Mouse (Mus musculus) brown adipose tissue, adult 24 weeks (tissue): Measurements from ENCODE around the gene Rft1. TPM values are rescaled to one million over a fixed set of nuclear protein-coding genes. Genes with fewer than 3 reads are reported as not detected.

Source experiments
- H3K27ac ChIP-seq: fragments of 200-500 bp; replicated peaks from 2 replicates; pipeline ENCODE4 v1.5.1; 2012; ENCODE audit warnings: low read depth, mild to moderate bottlenecking, low read length
- H3K4me1 ChIP-seq: fragments of 200-500 bp; 2 replicates; pipeline ENCODE4 v1.6.1; 2012; ENCODE audit warnings: low read length, mixed read lengths; ENCODE audit not compliant: control insufficient read depth, insufficient read depth, insufficient read length
- H3K4me3 ChIP-seq: fragments of 200-500 bp; 2 replicates; pipeline ENCODE4 v1.5.1; 2012; ENCODE audit warnings: low read depth, mild to moderate bottlenecking, low read length, moderate library complexity; ENCODE audit not compliant: insufficient read depth
- polyA plus RNA-seq: library from polyadenylated mRNA; stranded (reverse); fragments of >200 nt; gene quantifications from 2 replicates; pipeline ENCODE4 v1.2.4, GENCODE M21; 2012; ENCODE audit not compliant: missing spikeins, insufficient read depth, insufficient read length

Gene Rft1
- 12.6 and 15.1 TPM in 2 replicates for polyA plus RNA-seq

DNA sequence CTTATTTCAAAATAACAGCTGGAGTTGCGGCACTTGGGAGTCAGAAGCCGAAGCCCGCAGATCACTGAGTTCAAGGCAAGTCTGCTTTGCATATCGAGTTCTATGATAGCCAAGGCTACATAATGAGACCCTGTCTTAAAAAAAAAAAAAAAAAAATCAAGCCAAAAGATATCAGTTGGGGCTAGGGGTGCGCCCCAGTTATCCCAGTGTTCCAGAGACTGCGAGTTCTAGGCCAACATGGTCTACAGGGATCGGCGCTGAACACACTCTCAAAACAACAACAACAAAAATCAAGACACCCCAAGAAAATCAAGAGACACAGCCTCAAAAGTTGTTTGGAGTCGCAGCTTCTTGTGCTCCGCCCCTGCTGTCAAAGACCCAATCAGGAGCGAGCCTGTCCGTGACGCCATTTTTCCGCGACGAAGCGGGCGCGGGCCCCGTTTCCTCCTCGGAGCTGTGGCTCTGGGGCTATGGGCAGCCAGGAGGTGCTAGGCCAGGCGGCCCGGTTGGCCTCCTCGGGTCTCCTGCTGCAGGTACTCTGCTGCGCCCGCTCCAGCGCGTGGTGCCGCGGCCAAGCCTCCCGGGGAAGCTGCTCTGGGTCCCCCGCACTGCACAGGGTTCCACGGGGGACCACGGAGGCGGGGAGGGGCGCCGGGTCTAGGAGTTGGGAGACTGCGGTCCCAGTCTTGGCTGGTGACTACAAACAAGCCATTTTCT, at the start of gene Rft1:
TSS of gene Rft1 (plus strand) at position 418 of the 717 bp plus-strand sequence.
- Histone ChIP-seq H3K4me3 (peak within 1 kb of the TSS; percentile 97), H3K27ac (peak within 1 kb of the TSS; percentile 86), H3K4me1 (peaks cover 9% of the 10 kb centered on the region; the same call in 1 of the 2 replicates)

DNA sequence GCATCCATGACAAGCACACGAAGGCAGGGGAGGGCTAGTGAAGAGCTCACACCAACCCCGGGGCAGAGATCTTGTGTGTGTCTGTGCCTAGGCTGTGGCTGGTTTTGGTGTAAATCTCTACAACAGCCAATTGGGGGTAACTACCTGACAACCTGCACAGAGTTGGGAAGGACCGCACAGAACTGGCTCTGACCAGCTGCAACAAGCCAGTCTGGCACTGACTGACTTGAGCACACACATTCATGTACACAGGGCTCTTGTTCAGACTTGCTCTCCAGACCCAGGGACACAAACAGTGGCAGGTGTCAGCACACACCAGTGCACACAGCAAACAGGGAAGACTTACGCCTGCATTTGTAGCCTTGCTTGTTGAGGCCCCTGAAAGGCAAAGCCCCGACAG, 47.3 kb upstream of the Rft1 start:
- Histone ChIP-seq H3K4me3 (no peak overlapping the region), H3K27ac (no peak overlapping the region)

DNA sequence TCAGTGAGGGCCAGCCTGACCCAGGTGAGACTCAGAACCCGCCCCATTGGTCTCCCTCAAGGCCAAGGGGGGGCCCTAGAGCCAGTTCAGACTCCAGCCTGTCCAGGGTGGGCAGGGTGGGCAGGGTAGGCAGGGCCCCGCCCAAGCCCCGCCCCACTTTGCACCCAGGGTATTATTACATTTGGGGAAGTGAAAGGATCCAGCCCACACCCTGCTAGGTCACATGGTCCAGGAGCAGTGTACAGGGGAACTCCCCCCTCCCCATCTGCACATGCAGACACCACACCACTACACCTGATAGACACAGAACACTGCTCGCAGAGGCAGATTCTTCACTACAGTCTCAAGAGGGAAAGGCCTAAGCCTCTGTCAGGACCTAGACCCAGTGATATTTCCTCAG, 46.5 kb upstream of the Rft1 start:
- Histone ChIP-seq H3K27ac (no peak overlapping the region), H3K4me1 (peaks cover 2% of the 10 kb centered on the region; the same call in 1 of the 2 replicates), H3K4me3 (no peak overlapping the region)

More for the DNA sequence above, 47.3 kb upstream of the Rft1 start:
- no peaks in the 10 kb centered on the region for H3K4me1 ChIP-seq

DNA sequence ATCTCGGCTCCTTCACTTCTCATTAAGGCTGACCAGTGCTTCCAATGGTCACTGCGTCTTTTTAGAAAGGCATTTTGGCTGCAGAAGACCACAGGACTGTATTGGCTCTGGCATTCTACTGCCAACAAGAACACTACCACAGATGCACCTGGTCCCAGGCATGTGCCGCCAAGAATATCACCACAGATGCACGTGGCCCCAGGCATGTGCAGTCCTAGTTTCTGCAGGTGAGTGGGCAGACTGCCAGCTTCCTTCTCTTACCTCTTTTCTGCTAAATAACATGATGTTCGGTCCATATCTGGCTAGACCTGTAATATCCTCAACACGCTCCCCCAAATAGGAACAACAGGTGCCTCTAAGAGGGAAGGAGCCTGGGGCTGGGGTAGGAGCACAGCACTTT, 46.0 kb upstream of the Rft1 start:
- Histone ChIP-seq H3K27ac (no peak overlapping the region), H3K4me3 (no peak overlapping the region), H3K4me1 (peaks cover 7% of the 10 kb centered on the region)

DNA sequence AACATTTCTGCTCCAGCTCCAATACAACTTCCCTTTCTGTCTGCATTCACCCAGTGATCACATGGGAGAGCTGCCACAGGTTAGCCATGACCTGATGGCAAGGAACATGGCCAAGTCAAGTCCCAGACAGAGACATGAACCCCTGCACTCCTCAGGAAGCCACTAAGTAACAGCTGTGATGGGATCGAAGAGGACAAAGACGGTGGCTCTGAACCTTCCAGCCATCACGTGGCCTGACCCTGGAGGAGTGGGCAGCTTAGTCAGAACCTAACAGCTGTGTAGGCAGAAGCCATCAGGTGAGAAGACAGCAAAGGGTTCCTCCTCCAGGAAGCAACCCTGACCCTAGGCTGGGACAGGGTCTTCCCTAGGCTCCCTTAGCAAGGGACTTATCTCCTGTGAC, 44.7 kb upstream of the Rft1 start:
- H3K4me3 ChIP-seq, result no peak overlapping the region
- peaks cover 7% of the 10 kb centered on the region for H3K4me1 ChIP-seq
- no peak overlapping the region for H3K27ac ChIP-seq

DNA sequence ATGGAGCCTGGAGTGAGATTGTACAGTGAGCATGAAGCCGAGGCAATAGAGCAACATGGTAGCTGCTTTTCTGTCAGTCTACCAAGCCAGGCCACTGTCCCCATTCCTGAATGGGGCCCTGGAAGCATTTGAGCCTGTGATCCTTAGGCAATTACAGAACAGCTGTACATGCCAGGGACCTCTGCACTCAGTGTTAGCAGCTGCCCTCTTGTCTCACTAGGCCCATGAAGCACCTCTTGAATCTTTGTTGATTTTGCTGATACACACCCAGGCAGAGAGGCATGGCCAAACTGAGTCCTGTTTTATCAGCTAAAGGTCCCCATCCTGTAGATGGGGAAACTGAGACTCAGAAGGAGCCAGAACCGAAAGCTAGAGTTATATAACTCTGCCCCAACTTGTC, 43.9 kb upstream of the Rft1 start:
- Histone ChIP-seq H3K4me1 (peaks cover 7% of the 10 kb centered on the region), H3K4me3 (no peak overlapping the region), H3K27ac (no peak overlapping the region)

DNA sequence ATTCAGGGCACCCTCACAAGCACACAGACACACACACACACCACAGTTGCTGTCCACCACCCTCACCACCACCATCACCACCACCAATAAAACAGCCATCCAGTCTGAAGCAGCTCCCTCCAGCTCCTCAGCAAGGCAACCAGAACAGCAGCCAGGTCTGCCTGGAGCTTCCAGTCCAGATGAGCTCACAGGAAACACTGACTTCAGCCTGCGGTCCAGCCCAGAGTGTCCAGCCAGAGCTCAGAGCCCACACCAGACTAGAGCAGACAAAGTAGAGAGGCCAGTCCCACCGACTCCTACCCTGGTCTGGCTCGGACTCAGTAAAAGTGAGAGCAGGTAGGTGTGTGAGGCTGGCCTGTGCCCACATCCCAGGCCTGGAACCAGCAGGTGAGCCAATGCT, 43.2 kb upstream of the Rft1 start:
- Histone ChIP-seq H3K27ac (no peak overlapping the region), H3K4me1 (peaks cover 7% of the 10 kb centered on the region), H3K4me3 (no peak overlapping the region)

DNA sequence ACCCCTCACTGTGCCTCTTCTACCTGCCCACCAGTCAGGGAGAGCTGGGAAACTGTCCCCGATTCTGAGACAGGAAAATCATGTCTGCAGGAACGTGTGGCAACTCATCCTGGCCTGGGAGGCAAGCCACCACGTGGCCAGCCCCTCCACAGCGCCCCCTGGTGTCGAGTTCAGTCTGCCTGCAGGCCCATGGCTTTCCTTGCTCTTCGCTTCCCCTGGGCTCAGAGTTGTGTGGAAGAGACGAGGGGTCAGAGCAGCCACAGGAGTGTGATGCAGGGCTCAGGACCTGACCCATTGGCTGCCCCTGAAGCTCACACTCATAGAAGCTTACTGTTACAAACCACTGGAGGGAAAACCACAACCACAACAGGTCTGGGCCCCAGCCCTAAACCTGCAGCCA, 41.6 kb upstream of the Rft1 start:
- H3K4me1 ChIP-seq, result peaks cover 7% of the 10 kb centered on the region
- H3K4me3 ChIP-seq, result no peak overlapping the region
- H3K27ac ChIP-seq, result no peak overlapping the region

DNA sequence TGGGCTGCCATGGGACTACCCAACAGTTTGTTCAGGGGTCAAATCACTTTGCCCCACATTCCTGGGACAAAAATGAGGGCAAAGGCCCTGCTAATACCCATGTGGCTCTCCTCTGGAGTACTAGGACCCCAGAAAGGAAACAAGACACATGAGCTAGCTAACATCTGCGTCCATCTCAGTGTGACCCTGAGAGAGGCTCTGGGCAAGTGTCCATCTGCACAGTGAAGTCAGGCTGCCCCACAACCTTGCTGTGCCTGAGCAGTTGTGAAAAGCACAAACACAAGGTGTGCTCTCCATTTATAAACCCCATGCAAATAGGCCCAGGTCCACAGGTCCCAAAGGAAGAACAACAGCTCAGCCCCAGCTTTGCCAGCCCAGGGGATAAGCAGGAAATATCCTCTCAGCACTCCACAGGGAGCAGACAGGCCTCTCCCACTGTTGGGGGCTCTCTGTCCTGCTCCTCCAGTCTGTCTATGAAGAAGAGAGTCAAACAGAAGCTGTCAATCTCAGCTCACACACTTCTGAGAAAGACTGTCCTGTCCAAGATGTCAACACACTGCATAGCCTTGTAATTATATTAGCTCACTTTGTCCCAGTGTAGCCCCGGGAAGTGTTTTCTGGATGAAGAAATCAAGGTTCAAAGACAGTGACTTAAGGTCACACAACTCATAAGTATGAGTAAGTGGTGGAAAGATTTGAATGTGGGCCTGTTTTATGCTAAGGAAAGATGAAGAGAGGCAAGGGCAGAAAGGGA, 41.0 kb upstream of the Rft1 start:
- peaks cover 7% of the 10 kb centered on the region for H3K4me1 ChIP-seq
- H3K4me3 ChIP-seq, result no peak overlapping the region
- H3K27ac ChIP-seq, result no peak overlapping the region; the same call in 1 of the 2 replicates

DNA sequence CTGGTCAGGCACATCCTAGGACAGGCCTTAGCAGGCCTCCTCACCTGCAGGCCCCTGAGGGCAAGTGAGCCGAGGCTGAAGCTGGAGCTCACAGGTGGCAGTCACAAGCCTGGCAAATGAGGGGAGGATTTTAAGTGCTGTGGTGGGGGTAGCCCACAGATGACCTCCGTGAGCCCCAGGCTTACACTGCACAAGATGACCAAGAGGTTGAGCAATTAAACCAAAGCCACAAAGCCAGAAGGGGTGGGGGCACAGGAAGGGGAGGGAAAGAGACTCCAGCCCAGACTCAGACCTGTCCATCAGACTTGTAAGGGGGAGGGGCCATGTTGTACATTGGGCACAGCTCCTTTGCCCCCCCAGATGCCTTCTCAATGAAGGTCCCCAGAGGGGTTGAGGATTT, 37.4 kb upstream of the Rft1 start:
- peaks cover 13% of the 10 kb centered on the region for H3K4me1 ChIP-seq
- no peak overlapping the region for H3K27ac ChIP-seq
- no peak overlapping the region for H3K4me3 ChIP-seq

DNA sequence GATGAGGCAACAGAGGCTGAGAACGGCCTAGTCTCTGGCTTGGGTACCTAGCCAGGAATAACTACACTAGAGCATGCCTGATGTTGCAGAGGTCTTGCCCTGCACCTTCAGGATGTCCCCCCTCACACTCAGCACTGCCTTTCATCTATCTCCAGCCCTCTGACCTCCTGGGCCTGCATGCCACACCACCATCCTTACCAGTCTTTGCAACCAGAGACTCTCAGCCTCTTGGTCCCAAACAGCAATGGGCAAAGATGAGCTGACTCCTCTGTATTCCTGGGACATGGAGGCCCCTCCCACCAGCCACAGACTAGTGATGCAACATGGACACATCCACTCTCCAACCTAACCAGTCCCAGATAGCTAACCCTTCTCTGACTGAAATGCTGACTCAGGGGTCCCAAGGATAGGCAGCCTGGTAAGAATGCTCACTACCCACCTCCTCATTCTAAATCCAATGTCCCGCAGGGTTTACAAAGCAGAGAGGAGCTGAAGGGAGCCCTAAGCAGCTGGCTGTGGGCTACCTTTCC, 35.3 kb upstream of the Rft1 start:
- no peak overlapping the region for H3K4me3 ChIP-seq
- no peak overlapping the region for H3K27ac ChIP-seq
- peaks cover 9% of the 10 kb centered on the region; the same call in 1 of the 2 replicates for H3K4me1 ChIP-seq

DNA sequence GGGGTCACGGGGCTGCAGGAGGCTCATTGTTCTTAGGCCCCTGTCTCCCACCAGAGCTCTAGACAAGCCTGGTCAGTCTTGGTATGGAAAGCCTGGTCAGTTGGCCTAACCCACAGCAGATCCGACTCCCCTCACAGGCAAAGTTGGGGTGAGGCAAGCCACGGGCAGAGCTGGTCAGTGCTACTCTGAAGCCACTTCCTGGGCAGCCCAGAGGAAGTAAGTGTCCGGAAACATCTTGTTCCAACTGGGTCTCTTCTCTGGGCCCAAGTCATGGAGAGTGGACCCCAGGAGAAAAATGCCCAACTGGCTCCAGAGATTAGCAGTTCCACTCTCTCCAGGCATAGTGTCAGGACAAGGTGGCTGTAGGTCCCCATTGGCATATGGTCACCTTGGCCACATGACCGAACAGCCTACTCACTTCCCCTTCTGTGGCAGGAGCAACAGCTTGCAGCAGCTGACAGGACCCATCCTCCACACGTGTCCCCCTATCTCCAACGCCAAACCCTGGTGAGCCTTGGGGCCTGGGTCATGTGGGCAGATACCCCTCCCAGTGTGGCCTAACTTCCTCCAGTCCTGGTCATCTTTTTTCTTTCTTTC, 34.1 kb upstream of the Rft1 start:
- Histone ChIP-seq H3K4me3 (no peak overlapping the region), H3K27ac (peak overlapping the region; percentile 61), H3K4me1 (peaks cover 9% of the 10 kb centered on the region)

DNA sequence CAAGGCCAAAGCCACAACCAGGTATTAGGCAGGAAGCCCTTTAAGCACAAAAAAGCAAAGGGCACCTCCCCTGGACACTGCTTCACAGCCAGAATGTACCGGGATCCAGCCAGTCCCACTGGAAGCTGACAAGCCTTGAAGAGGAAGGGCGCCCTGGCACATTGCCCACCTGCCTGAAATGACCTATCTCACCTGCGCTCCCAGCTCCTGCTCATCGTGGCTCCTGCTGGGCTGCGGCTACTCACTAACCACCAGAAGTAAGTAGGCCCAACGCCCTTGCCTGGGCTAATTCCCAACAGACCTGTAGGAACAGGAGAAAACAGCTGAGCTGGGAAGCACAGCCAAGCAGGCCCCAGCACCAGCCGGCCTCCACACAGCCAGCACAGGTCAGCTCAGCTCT, 32.0 kb upstream of the Rft1 start:
- Histone ChIP-seq H3K4me3 (no peak overlapping the region), H3K4me1 (peaks cover 9% of the 10 kb centered on the region), H3K27ac (no peak overlapping the region)

DNA sequence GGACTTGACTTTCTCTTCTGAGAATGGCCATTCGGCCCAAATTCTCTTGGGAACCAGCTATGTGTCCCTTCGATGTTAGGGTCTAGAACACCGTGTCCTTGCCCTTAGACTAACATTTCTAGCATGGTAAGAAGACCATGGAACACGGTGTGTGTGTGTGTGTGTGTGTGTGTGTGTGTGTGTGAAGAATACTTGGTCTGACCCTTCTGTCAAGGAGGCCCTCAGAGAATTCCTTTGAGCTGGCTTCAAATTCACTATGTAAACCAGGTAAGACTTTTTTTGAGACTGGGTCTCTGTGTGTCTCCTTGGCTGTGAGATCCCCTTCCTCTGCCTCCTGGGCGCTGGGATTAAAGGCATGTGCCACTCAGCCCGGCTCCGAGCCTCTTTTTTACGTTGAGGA, 31.6 kb upstream of the Rft1 start:
- H3K27ac ChIP-seq, result no peak overlapping the region

DNA sequence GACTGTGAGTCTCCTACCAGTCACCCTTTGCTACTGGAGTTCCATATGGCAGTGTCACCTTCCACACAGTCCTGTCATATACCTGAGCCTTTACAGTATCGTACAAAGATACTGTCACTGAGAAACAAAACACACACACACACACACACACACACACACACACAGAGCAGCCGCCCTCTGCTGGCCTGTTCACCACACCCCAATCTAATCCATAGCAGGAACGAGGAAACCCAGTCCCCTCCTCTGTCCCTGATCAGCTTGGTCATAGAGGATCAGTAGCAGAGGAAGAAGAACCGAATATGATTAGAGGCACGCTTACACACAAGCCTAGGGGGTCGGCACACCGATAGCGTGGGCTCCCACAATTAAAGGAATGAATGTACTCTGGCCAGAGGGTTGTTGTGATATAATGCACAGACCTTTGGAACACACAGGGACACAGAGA, 29.9 kb upstream of the Rft1 start:
- peak overlapping the region; percentile 90 for H3K4me3 ChIP-seq
- peak overlapping the region; percentile 22; the same call in 1 of the 2 replicates for H3K27ac ChIP-seq
- H3K4me1 ChIP-seq, result peaks cover 9% of the 10 kb centered on the region

More for the DNA sequence above, 31.6 kb upstream of the Rft1 start:
- Histone ChIP-seq H3K4me3 (no peak overlapping the region), H3K4me1 (peaks cover 9% of the 10 kb centered on the region)
